Mouse (Mus musculus): ENCODE measurements around the gene Olfr50. TPM values are rescaled to one million over a fixed set of nuclear protein-coding genes. Genes with fewer than 3 reads are reported as not detected.

The Olfr50 gene
- not detected in 2 replicates for polyA plus RNA-seq (2015; fragmentation: Nextera tagmentation; extraction: Ambion mirVana)

- no peak within 1 kb of the TSS for H3K9ac ChIP-seq (ENCODE audit: low read length)
- no peak within 1 kb of the TSS for H3K27ac ChIP-seq (ENCODE audit: low read length)
- H3K4me3 ChIP-seq (ENCODE audit: low read length), result no peak within 1 kb of the TSS
- no peak within 1 kb of the TSS for H3K4me2 ChIP-seq (ENCODE audit: low read depth, low read length)
- H3K27me3 ChIP-seq (ENCODE audit: control insufficient read depth, insufficient read depth, low read depth, low read length), result no peaks in the 10 kb centered on the region
- no peak for ATAC-seq (ENCODE audit: low read depth)
- H3K4me1 ChIP-seq (replicated peaks; ENCODE audit: control insufficient read depth, insufficient read depth, low read length), result no peaks in the 10 kb centered on the region
- WGBS, result 81% methylated on average over 2 of the region's 2 CpGs
- H3K9me3 ChIP-seq (ENCODE audit: control insufficient read depth, low read length), result no peaks in the 10 kb centered on the region
- H3K36me3 ChIP-seq (ENCODE audit: control insufficient read depth, insufficient read depth, low read length), result no peaks in the 10 kb centered on the region
These were observed at the start of gene Olfr50 for GRCm38 (mm10) chr2:36790238-36790637. Gene Olfr50 (plus strand): TSS chr2:36790538.

DNA sequence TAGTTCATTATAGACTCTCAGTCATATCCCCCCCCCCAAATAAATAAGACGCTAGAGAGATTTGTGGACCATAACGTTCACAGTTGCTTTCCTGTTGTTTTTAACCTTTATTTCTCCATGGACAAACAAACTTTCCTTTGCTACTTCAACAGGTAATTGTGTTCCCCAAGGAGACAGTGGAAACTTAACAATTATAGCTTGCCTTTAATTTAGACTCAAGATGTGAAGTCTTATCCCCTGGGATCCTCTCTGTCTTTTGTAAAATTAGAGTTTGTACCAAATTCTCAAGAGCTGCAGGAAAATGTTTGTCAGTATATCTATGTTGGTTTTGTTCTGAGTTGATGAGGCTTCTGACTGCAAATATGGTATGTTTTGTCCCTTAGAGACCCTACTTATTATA lies 6.4 kb upstream of the Olfr50 start, which contains the start of gene Olfr348:
Olfr348 (plus strand) TSS at position 301 of the 400 bp plus-strand sequence.
- Histone ChIP-seq H3K4me2 (ENCODE audit: low read depth, low read length) (no peak within 1 kb of the TSS), H3K27ac (ENCODE audit: low read length) (no peak within 1 kb of the TSS), H3K9ac (ENCODE audit: low read length) (no peak within 1 kb of the TSS), H3K27me3 (ENCODE audit: control insufficient read depth, insufficient read depth, low read depth, low read length) (no peaks in the 10 kb centered on the region), H3K9me3 (ENCODE audit: control insufficient read depth, low read length) (no peaks in the 10 kb centered on the region), H3K4me3 (ENCODE audit: low read length) (no peak within 1 kb of the TSS), H3K36me3 (ENCODE audit: control insufficient read depth, insufficient read depth, low read length) (no peaks in the 10 kb centered on the region), H3K4me1 (replicated peaks; ENCODE audit: control insufficient read depth, insufficient read depth, low read length) (no peaks in the 10 kb centered on the region)
- no peak for ATAC-seq (ENCODE audit: low read depth)
- WGBS, result 57% methylated on average over 2 of the region's 2 CpGs

DNA sequence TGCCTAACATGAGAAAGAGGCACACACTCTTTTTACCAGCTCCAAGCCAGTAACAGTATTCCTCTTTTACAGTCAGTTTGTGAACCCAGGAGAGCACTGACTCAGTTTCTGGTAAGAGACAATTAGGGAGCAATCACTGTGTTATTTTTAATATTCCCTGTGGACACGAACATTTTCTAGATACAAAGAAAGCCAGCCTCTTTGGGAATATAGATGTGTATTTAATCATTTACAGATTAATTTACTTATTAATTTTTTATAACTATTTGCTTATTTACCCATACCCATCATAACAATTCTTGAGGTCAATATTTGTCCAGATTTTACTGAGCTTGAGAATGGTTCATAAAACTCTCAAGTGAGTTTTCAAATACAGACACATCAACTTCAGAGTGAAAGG lies 26.6 kb downstream of the Olfr50 start, which contains the start of gene Olfr3:
Olfr3 (minus strand) TSS at position 101 of the 400 bp plus-strand sequence.
- no peak within 1 kb of the TSS for H3K9ac ChIP-seq (ENCODE audit: low read length)
- H3K27me3 ChIP-seq (ENCODE audit: control insufficient read depth, insufficient read depth, low read depth, low read length), result no peaks in the 10 kb centered on the region
- no peak within 1 kb of the TSS for H3K27ac ChIP-seq (ENCODE audit: low read length)
- H3K4me1 ChIP-seq (replicated peaks; ENCODE audit: control insufficient read depth, insufficient read depth, low read length), result no peaks in the 10 kb centered on the region
- H3K9me3 ChIP-seq (ENCODE audit: control insufficient read depth, low read length), result no peaks in the 10 kb centered on the region
- H3K4me3 ChIP-seq (ENCODE audit: low read length), result no peak within 1 kb of the TSS
- 54% methylated on average over 1 of the region's 1 CpGs for WGBS
- H3K4me2 ChIP-seq (ENCODE audit: low read depth, low read length), result no peak within 1 kb of the TSS
- no peak for ATAC-seq (ENCODE audit: low read depth)
- H3K36me3 ChIP-seq (ENCODE audit: control insufficient read depth, insufficient read depth, low read length), result no peaks in the 10 kb centered on the region

DNA sequence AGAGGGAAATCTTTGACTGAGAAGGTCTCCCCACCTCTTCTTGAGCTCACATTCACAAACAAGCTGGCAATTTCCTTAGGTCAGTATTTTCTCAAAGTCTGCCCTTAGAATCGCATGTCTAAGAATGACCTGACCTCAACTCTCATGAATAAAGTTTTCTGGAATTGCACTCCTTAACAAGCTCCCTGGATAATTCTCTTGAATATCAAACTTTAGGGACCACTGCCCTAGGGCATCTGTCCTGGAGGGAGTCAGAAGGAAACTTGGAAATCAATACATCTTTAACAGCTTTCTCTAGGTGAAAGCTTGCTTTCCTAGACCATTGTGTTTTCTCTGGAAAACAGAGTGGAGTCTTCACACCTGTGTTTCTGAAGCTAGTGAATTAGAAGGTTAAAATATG lies 55.7 kb downstream of the Olfr50 start, which contains the start of gene Olfr350:
Olfr350 (plus strand) TSS at position 301 of the 400 bp plus-strand sequence.
- Histone ChIP-seq H3K4me1 (replicated peaks; ENCODE audit: control insufficient read depth, insufficient read depth, low read length) (no peaks in the 10 kb centered on the region), H3K4me3 (ENCODE audit: low read length) (no peak within 1 kb of the TSS), H3K27ac (ENCODE audit: low read length) (no peak within 1 kb of the TSS), H3K9ac (ENCODE audit: low read length) (no peak within 1 kb of the TSS), H3K36me3 (ENCODE audit: control insufficient read depth, insufficient read depth, low read length) (no peaks in the 10 kb centered on the region), H3K9me3 (ENCODE audit: control insufficient read depth, low read length) (no peaks in the 10 kb centered on the region), H3K4me2 (ENCODE audit: low read depth, low read length) (no peak within 1 kb of the TSS), H3K27me3 (ENCODE audit: control insufficient read depth, insufficient read depth, low read depth, low read length) (no peaks in the 10 kb centered on the region)
- 79% methylated on average over 1 of the region's 1 CpGs for WGBS
- no peak for ATAC-seq (ENCODE audit: low read depth)

Other genes starting within 250 kb of the Olfr50 start
- gene Olfr344, start 223.9 kb upstream of the Olfr50 start, polyA plus RNA-seq (2015; fragmentation: Nextera tagmentation; extraction: Ambion mirVana), result not detected in 2 replicates
- not detected in 2 replicates for gene Olfr345, start 150.5 kb upstream of the Olfr50 start, polyA plus RNA-seq (2015; fragmentation: Nextera tagmentation; extraction: Ambion mirVana)
- gene Olfr346, start 104.8 kb upstream of the Olfr50 start, polyA plus RNA-seq (2015; fragmentation: Nextera tagmentation; extraction: Ambion mirVana), result not detected in 2 replicates
- not detected in 2 replicates for gene Olfr347, start 58.6 kb upstream of the Olfr50 start, polyA plus RNA-seq (2015; fragmentation: Nextera tagmentation; extraction: Ambion mirVana)
- gene Olfr348, start 6.3 kb upstream of the Olfr50 start, polyA plus RNA-seq (2015; fragmentation: Nextera tagmentation; extraction: Ambion mirVana), result not detected in 2 replicates
- gene Olfr3, start 26.5 kb downstream of the Olfr50 start, polyA plus RNA-seq (2015; fragmentation: Nextera tagmentation; extraction: Ambion mirVana), result not detected in 2 replicates
- not detected in 2 replicates for gene Olfr350, start 55.8 kb downstream of the Olfr50 start, polyA plus RNA-seq (2015; fragmentation: Nextera tagmentation; extraction: Ambion mirVana)
- gene Olfr351, start 72.1 kb downstream of the Olfr50 start, polyA plus RNA-seq (2015; fragmentation: Nextera tagmentation; extraction: Ambion mirVana), result not detected in 2 replicates
- not detected in 2 replicates for gene Olfr352, start 77.9 kb downstream of the Olfr50 start, polyA plus RNA-seq (2015; fragmentation: Nextera tagmentation; extraction: Ambion mirVana)
- gene Olfr353, start 102.4 kb downstream of the Olfr50 start, polyA plus RNA-seq (2015; fragmentation: Nextera tagmentation; extraction: Ambion mirVana), result not detected in 2 replicates
- not detected in 2 replicates for gene Olfr354, start 115.1 kb downstream of the Olfr50 start, polyA plus RNA-seq (2015; fragmentation: Nextera tagmentation; extraction: Ambion mirVana)
- gene Olfr355, start 138.4 kb downstream of the Olfr50 start, polyA plus RNA-seq (2015; fragmentation: Nextera tagmentation; extraction: Ambion mirVana), result not detected in 2 replicates
- not detected in 2 replicates for gene Olfr356, start 146.6 kb downstream of the Olfr50 start, polyA plus RNA-seq (2015; fragmentation: Nextera tagmentation; extraction: Ambion mirVana)
- not detected in 2 replicates for gene Olfr357, start 203.3 kb downstream of the Olfr50 start, polyA plus RNA-seq (2015; fragmentation: Nextera tagmentation; extraction: Ambion mirVana)
- gene Olfr358, start 218.8 kb downstream of the Olfr50 start, polyA plus RNA-seq (2015; fragmentation: Nextera tagmentation; extraction: Ambion mirVana), result not detected in 2 replicates